In the genomic region with DNA sequence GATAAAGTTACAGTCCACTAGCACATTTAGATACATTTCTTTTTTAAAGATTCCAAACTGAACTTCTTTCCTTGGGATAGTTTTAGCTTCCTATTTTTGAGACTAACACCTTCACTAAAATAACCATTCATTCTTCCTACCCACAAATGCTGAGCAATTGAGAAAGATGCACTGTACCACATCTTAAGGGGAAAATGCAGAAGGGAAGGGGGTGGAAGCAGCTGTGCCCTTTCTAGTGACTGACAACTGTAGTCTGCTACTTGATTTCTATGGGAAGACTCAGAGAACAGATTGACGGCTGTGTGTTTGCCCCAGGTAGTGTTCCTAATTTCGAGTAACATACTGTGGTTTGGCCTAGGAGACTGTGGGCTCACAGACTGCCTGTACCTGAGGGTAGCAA, we compare ENCODE assay signal across 26 mouse cellular contexts.
DNase-seq lines count a peak whose midpoint lies in the region; ATAC-seq and TF ChIP-seq lines count a peak whose summit lies in the region.
"Had no signal": no experiment of that assay in that cellular context is flagged by ENCODE, and none has a peak within 500 bp of the region (broad histone marks: within the 10 kb centered on the region; RNA-seq: fewer than 3 reads in every experiment).

No protein-coding gene starts in this region.

- no peak overlapping the region for H3K4me3 ChIP-seq in layer of hippocampus, adult 2 months
- no peak overlapping the region for H3K4me3 ChIP-seq in forebrain, postnatal 0 days (ENCODE audit: low read depth, low read length)
- H3K4me3 ChIP-seq: embryonic facial prominence, embryonic 12.5 days; erythroblast, embryonic 14.5 days; forebrain, embryonic 13.5 days; heart, embryonic 13.5 days; hindbrain, embryonic 15.5 days; limb, embryonic 10.5 days; megakaryocyte, embryonic 14.5 days; myocyte; neural tube, embryonic 15.5 days had no signal

- no peak for ATAC-seq in forebrain, postnatal 0 days
- ATAC-seq: forebrain, embryonic 13.5 days; intestine, embryonic 16.5 days; liver, postnatal 0 days had no signal

- H3K27me3 ChIP-seq in forebrain, postnatal 0 days (ENCODE audit: insufficient read depth, low read length) = no peaks in the 10 kb centered on the region
- H3K27me3 ChIP-seq: embryonic facial prominence, embryonic 12.5 days; forebrain, embryonic 13.5 days; heart, embryonic 13.5 days; hindbrain, embryonic 15.5 days; megakaryocyte, embryonic 14.5 days; neural tube, embryonic 15.5 days had no signal

- no peaks in the 10 kb centered on the region for H3K4me1 ChIP-seq in forebrain, postnatal 0 days (ENCODE audit: insufficient read depth)
- H3K4me1 ChIP-seq: embryonic facial prominence, embryonic 12.5 days; forebrain, embryonic 13.5 days; hindbrain, embryonic 15.5 days; limb, embryonic 10.5 days; megakaryocyte, embryonic 14.5 days; neural tube, embryonic 15.5 days had no signal

- no peak for TF ChIP-seq CTCF in layer of hippocampus, adult 2 months (conservative IDR thresholded peaks at IDR 0.05)
- no peak for TF ChIP-seq CTCF in forebrain, postnatal 0 days (IDR thresholded peaks at IDR 0.05; ENCODE audit: low read depth)

- no peak overlapping the region for H3K4me2 ChIP-seq in forebrain, postnatal 0 days (ENCODE audit: low read depth)
- H3K4me2 ChIP-seq: embryonic facial prominence, embryonic 12.5 days; forebrain, embryonic 13.5 days; heart, embryonic 13.5 days; hindbrain, embryonic 15.5 days; neural tube, embryonic 15.5 days had no signal

- DNase-seq in layer of hippocampus, adult 11-12 months (ENCODE audit: low spot score) = peak; percentile 18
- DNase-seq in layer of hippocampus, postnatal 10 days (ENCODE audit: low spot score in 2 of 2) = no peak
- DNase-seq in layer of hippocampus, adult 2 months (ENCODE audit: low spot score in 2 of 2) = peak; percentile 28 to 47
- peak; percentile 44 to 49 for DNase-seq in left cerebral cortex, adult 18-20 months (ENCODE audit: low spot score in 2 of 2)
- peak; percentile 44 to 59 for DNase-seq in right cerebral cortex, postnatal 36 days (ENCODE audit: low spot score in 2 of 2)
- DNase-seq in lung, postnatal 25 days (ENCODE audit: low spot score) = no peak
- no peak for DNase-seq in forebrain, postnatal 0 days
- DNase-seq: B cell, adult 2 months; cerebellum, adult 8-10 months; heart, adult 18-20 months; heart, postnatal 36 days; kidney, postnatal 36 days; liver, postnatal 0 days; lung, postnatal 10 days; midbrain, embryonic 14.5 days; spleen, adult 18-20 months had no signal

- H3K9me3 ChIP-seq in forebrain, postnatal 0 days (ENCODE audit: low read length) = 0 out of 2 replicates have a peak, but pooled peaks cover 6% of the 10 kb centered on the region
- H3K9me3 ChIP-seq: embryonic facial prominence, embryonic 12.5 days; forebrain, embryonic 13.5 days; heart, embryonic 13.5 days; hindbrain, embryonic 15.5 days; limb, embryonic 10.5 days; megakaryocyte, embryonic 14.5 days; neural tube, embryonic 15.5 days had no signal

- no peak overlapping the region for H3K27ac ChIP-seq in layer of hippocampus, adult 2 months
- H3K27ac ChIP-seq in forebrain, postnatal 0 days (ENCODE audit: low read depth, low read length) = no peak overlapping the region
- H3K27ac ChIP-seq: embryonic facial prominence, embryonic 12.5 days; forebrain, embryonic 13.5 days; heart, embryonic 13.5 days; hindbrain, embryonic 15.5 days; limb, embryonic 10.5 days; neural tube, embryonic 15.5 days had no signal

- no peaks in the 10 kb centered on the region for H3K36me3 ChIP-seq in forebrain, postnatal 0 days (ENCODE audit: insufficient read depth)
- H3K36me3 ChIP-seq: embryonic facial prominence, embryonic 12.5 days; heart, embryonic 13.5 days; hindbrain, embryonic 15.5 days; limb, embryonic 10.5 days; neural tube, embryonic 15.5 days had no signal

- H3K9ac ChIP-seq in forebrain, postnatal 0 days = no peak overlapping the region
- H3K9ac ChIP-seq: embryonic facial prominence, embryonic 12.5 days; forebrain, embryonic 13.5 days; heart, embryonic 13.5 days; hindbrain, embryonic 15.5 days; liver, postnatal 0 days; neural tube, embryonic 15.5 days had no signal

- 80% methylated on average over 2 of the region's 2 CpGs for WGBS in forebrain, postnatal 0 days

Comparison
In these comparisons a context has a peak if more than half of its experiments do, and no peak if none do; other contexts are left out.
1. DNase-seq: peak in layer of hippocampus, adult 11-12 months (single experiment), layer of hippocampus, adult 2 months (2 of 2), left cerebral cortex, adult 18-20 months (2 of 2) and right cerebral cortex, postnatal 36 days (2 of 2); none in layer of hippocampus, postnatal 10 days (0 of 2), lung, postnatal 25 days (single experiment) and forebrain, postnatal 0 days (single experiment).